Mouse (Mus musculus): Measurements from ENCODE around the gene Asb11. TPM values are rescaled to one million over a fixed set of nuclear protein-coding genes. Genes with fewer than 3 reads are reported as not detected.

The Asb11 gene
- not detected for polyA plus RNA-seq (2017; shearing (Covaris generic))

DNA sequence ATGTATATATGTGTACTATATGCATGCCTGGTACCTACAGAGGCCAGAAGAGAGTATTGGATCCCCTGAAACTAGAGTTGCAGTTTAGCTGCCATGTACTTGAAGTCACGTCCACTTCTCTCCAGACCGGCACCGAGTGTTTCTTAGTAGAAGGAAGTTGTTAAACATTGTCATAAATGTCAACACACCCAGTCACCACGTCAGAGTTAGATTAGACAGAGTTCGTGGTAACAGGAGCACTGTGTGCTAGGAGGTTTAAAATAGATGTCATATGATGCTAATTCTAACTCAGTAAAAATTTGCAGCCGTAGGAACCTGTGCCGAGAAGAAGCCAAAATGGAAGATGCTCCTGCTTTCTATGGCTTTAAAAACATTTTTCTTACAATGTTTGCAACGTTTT, at the start of gene Asb11:
TSS of gene Asb11 (plus strand) at position 286 of the 400 bp plus-strand sequence.
- ATAC-seq, result no peak

DNA sequence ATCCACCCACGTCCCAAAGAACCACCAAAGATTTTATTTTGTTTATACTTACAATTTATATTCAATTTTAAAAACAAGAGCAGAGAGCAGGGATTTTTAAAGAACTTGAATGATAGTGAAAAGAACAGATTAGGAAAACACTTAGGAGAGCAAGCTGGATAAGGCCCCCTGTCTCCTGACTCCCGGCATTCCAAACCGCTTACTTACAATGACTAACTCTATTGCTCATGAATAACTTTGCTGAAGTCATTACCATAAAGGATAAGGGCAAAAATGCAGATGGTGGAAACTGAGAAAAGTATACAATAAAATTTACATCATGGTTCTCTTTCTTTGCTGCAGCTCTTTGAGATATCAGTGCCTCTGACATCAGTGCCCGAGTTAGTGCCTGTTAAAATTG, 42.7 kb upstream of the Asb11 start:
- no peak for ATAC-seq

DNA sequence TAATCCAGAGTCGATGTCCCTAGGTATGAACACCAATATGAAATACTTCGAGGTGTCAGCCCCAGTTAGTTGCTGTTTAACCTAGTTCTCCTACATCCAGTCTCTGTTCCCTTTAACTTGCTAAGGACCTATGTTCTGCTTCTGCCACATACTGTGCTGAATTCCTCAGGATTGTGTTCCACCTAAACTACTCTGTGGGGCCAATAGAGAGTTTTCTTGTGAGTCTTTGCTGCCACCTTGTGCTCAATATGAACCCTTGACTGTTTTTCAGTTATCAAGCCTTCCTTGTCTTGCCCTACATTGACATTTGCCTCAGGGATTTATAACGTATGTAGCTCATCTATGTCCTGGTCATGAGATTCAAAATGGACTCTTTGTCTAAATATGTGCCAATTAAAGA, 38.3 kb upstream of the Asb11 start:
- ATAC-seq, result peak; percentile 77

DNA sequence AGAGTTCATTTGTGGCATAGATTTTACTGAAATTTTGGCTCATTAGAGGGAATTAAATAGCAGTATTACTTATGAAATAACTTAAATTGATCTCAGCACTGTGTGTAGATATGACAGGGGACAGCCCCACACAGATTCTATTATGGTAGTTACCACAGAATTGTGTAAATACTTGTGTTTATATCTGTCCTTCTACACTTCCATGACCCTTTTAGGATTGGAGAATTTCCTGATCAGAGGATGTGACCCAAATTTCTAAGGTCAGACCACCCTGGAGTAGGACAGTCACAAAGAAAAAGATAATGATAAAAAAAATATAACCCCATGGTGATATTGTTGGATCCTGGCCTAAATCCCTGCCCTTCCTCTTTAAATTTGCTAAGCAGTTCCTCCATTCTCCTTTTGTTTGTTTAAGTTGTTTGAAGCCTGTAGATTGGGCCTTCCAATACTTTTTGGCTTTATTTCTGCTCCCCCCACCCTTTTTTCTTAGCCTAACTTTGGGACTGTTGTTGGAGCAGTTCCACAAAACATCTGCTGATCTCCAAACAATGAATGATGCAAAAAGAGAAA, 31.6 kb upstream of the Asb11 start:
- no peak for ATAC-seq

DNA sequence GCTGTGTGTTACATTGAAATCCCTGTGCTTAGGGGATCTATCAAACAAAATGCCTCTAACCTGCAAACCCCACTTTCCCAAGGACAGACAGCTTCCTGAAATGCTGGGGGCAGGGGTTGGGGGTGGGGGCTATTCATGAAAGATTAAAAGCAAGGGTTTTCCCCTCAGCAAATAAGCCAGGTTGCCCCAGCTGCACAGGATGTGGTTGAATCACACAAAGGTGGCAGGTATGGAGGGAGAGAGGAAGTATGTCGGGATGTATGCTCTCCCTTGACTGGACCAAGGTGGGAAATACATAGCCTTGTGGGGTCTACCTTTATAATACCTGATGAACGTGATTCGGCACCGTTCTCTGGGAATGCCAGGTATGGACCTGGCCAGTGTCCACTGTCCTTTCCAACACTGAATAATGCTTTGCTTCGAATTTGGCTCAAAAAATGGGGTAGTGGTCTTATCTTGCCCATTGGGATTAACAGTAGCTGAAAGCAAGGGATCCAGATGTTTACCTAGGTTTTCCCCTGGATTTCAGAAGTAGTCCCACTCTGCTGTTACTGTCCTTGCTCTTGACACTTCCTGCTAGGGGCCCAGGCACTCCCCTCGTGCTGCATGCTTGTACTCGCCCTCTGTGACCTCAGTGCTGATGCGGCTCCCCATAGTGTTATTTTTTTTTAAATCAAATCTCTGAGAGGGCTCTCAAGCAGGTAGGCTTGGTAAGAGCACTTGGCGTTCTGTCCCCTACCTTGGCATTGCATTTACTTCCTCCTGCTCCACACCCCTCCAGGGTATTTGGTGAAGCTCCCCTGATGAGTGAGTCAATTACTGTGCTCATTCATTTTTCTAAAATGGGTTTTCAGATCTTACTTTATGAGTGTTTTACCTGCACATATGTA, 30.4 kb upstream of the Asb11 start:
- peak; percentile 91 for ATAC-seq

DNA sequence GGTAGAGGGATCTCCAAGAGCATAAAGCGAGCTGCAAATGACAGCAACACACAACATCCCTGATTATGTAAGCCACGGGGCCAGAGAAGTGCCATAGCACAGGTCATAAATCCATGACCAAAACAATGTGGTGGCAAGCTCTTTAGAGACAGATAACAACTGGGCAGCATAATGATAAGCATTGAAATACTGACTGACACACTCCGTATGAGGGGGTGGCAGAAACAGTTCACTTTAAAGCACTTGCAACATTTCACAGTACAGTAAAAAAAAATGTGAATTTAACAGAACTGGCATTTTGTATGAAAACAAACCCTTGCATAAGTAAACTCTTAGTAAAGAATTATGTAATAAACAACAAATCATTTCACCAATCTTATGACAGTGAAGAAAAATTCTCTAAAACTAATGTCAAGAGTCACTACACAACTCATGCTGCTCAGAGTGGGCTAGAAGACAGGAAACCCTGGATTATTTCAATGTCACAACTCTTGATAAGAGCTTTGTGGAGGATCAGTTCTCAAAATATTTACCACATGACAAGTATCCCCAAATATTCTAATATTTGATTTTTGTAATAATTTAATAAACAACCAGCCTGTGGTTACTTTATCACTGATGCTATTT, 28.4 kb upstream of the Asb11 start:
- ATAC-seq, result no peak

DNA sequence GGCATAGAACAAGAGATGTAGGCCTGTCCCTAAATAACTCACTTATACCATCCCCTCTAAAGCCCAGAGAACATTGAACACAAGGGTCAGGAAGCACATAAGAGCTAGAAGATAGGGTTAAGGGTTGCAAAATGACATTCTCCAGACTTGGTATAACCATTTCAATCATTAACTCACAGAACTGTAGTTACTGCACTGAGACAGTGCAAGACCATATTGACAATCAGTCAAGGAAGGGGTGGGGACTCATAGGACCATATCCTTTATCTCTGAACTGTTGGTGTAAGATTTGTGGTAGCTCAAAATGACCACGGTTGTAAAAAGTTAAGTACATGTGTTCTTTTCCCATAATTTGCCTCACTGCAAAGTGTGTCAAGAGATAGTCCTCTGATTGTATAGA, 26.2 kb upstream of the Asb11 start:
- no peak for ATAC-seq

DNA sequence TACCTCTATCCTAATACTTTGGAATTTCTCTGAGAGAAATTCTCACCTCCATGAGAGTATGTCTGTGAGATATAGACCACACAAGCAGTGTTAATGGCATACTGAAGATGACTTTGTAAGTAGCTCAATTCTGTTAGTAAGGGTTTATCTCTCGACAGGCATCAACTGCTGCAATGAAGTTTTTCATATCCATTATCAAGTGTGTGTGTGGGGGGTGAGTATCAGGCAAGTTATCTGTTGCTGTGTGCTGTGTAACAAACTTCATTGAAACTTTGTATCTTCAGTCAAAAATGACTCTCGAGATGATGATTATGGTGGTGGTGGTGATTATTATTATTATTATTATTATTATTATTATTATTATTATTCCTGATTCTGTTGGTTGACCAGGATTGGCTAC, 20.0 kb upstream of the Asb11 start:
- ATAC-seq, result no peak

DNA sequence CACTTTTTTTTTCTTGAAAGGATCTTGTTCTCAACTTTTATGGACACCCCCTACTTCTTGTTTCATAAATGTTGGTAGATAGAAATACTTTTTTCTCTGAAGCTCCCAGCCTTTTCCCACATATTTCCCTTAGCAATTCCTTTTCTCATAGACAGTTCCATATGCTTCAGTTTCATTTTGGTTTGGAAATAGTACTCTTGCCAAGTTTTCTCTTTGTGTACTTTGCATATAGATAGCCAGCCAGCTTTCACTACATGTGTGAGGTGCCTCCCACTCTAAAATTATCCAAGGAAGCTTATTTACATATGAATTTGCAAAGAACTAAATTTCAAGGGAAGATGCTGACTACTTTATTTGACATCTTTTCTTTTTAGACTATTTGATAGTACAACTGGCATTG, 18.8 kb upstream of the Asb11 start:
- no peak for ATAC-seq

DNA sequence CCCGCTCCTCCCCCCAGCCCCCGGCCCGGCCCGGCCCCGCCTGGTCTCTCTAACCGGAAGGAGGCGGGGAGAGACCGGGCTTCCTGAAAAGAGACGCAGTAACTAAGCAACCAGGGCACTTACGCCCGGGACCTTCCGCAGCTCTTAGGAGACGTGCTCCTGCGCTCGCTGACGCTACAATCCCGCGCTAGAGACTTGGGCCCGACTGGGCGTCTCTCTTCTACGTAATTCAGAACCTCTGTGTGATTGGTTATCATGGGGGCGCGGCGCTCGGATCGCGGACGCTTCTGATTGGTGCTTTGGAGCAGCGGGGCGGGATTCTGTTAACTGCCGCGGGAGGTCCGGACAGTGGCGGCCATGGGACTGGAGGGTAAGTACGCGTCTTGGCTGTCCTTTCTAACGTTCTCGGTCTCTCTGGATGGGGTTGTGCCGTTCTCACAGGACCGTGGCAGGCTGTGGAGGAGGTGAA, 17.3 kb upstream of the Asb11 start, which contains the start of gene Piga:
TSS of gene Piga (plus strand) at position 317 of the 469 bp plus-strand sequence.
- ATAC-seq, result peak; percentile 97

DNA sequence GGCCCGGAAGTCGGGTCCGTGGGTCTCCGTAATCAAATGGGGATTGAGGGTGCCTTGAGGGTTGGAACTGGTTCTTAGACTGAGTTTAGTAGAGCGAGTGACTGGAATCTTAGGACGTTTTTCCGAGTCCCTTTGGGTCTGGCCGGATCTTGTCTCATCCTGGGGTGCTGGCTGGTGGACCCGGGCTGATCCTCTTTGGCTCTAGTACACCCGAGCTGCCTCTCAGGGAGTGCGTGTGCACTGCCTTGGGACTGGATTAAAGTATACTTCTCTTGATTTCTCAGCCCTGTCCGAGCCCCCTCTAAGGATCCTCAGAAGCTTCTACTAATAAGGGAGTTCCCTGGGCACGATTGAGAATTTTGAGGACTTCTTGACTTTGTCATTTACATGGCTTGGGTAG, 16.8 kb upstream of the Asb11 start:
- ATAC-seq, result no peak

DNA sequence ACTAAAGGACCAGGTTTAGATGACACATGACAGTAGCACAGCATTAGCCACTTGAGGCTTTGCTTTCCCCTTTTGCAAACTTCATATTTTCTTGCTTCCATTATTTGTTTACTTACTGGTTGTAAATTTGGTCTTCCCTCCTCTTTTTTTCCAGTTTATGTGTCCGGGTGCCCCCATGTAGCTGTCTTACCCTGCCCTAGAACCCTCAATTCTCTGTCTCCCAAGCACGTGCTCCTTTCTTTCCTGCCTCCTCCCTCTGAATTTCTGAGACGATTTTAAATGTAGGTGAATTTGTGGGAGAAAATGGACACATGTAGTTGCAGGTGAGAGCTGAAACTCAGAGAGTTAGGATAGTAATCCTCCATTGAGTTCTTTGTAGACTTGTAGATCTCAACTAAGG, 16.3 kb upstream of the Asb11 start:
- no peak for ATAC-seq

DNA sequence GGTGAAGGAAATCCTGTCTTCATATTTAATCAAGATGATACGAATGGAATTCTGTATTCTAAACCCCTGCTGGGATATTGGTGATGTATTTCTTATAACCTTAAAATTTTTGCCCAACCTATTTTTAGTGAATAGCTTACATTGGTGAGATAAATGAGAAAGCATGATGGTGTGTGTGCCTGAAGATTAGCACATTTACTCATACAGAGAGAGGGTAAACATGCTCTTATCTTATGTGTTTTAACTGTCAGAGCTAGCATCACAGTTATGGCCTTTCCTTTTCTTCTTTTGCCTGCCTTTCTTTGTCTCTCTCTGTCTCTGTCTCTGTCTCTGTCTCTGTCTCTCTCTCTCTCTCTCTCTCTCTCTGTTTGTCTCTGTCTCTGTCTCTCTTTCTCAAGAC, 12.0 kb upstream of the Asb11 start:
- no peak for ATAC-seq

DNA sequence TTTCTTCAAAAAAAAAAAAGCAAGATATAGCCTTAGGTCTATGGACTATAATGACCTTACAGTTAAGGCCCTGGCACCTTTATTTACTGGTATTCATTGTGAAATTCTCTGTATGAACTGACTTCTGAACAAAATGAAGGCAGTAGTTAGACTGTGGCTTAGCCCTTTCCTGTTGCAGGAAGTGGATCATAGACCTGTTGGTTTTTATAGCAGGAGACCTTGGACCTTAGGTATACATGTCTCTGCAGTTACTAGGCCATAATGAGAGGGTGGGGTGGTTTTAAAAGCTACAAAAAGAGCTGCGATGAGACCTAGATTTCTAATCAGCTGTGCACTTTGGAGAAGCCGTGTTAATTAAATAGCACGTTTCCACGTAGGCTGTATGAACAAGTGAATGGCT, 9.5 kb upstream of the Asb11 start:
- ATAC-seq, result peak; percentile 20

DNA sequence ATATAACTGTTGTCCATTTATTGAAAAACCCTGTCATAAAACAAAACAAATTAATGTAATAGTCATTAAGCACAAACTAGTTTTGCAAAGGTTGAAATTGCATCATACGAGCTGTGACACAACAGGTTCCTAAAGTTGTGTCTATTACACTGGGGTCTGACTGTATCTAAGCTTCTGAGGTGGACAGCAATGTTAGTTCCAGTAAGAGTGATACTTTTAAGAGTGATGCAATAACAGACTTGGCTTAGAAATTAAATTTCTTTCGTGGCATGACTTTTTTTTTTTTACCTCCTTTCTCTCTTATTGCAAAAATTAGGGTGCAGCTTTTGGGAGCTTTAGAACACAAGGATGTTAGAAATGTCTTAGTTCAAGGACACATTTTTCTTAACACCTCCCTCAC, 8.6 kb upstream of the Asb11 start:
- ATAC-seq, result no peak

DNA sequence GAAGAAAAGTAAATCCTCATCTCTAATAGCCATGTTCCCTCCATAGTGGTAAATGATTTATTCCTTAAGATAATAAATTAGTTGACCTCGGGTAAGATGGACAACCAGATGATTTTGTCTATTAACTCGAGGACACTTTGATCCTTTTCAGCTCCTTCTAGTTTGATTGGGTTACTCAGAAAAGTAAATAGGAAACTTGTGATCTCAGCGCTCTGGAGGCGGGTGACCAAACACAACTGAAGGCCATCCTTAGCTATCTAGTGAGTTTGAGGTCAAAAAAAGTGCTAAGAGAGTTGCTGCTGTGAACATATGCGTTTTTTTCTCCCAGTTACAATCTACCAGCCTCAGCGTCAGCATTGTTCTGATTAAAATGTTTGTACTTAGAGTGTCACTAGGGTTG, 6.2 kb upstream of the Asb11 start:
- ATAC-seq, result no peak

DNA sequence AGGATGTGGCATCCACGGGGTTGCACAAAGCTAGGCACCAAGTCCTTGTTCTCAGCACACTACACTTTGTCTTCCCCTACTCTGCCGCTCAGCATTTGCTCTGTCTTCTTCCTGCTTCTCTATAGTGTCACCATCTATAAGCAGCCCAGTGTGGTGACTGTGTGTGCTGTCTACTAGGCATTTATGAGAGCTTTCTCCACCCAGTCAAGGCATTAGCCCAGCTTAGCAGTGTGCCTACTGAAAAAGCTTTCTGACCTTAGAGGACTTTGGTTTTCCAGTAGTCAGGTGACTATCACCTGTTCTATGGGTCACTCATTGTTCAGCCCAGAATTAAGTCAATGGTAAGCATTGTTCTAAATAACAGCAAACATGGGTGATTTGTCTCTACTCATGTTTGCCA, 5.7 kb upstream of the Asb11 start:
- ATAC-seq, result no peak

DNA sequence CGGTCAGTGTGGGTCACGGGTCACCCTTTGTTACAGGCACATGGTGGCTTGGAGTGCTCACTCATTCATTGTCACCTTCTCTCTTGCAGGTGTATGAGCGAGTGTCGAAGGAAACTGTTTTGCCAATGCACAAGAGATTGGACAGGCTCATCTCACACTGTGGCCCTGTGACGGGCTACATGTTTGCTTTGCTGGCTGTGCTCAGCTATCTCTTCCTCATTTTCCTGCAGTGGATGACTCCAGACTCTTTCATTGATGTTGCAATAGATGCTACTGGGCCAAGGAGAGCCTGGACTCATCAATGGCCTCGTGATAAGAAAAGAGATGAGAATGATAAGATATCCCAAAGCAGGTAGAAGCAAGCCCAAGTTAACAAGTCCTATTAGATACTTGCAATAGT, 5.3 kb upstream of the Asb11 start:
- ATAC-seq, result no peak

DNA sequence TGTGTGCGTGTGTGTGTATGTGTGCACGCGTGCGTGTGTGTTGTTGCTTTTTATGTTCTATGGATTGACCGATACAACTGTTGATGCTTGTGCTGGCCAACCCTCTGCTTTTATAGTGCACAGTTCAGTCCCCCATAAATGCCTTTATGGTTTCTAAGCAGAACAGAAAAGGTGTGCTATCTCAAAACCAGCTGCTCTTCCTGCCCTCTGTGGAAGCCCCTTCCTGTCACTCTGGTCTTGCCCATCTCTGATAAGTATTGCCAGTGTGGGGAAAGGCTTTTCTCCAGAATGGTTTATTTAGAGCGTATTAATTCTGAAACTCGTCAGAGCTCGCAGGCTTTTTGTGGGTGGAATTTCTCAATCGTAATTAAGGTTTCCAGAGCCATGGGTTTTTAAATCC, 4.1 kb upstream of the Asb11 start:
- ATAC-seq, result no peak

DNA sequence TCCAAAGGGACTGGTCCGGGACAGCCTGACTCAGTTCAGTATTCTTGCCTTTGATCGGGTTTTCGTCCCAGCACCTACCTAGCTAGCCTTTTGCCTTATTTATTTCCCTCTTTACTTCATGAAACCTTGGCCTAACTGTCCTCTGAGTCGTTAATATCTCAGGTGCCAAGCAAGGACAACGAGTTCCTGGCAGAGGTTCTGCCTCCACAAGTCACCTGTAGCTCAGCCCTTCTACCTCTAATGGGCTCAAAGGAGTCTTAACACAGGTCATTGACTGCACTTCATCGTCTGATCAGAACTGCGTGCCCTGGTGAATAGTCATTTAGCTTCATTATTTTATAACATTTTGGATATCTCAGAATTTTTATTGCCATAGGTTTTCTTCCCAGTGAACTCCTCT, 2.7 kb downstream of the Asb11 start:
- ATAC-seq, result no peak

DNA sequence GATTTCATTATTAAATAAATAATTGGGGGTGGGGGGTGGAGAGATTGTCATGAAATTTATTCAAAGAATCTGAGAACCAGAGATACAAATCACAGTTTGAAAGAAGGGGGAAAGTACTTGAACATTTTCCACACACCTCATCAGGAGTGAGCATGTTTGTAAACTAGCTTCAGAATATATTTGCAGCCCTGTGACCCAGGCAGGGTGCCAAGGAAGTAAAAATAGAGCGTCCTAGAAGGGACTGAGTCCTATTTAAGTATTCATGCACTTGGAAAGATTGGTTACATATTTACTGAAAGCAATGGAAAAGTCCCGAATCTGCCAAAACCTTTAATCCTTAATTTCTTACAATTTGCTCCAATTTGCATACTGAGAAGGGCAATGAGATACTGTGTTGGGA, 3.3 kb downstream of the Asb11 start:
- ATAC-seq, result no peak

DNA sequence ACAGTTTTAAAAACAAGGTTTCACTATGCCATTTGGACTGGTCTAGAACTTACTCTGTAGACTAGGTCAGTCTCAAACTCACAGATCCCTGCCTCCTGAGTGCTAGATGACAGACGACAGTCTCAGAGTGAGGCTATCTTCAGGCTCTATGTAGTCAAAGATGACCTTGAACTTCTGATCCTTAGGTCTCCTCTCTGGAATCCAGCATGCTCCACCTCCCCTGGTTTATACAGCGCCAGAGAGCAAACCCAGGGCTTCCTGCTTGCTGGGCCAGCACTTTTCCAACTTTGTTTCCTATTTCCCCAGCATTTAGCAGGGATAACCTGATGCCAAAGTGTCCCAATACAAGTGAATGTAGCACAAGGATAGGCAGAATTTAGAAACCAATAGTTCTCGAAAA, 3.9 kb downstream of the Asb11 start:
- ATAC-seq, result no peak

DNA sequence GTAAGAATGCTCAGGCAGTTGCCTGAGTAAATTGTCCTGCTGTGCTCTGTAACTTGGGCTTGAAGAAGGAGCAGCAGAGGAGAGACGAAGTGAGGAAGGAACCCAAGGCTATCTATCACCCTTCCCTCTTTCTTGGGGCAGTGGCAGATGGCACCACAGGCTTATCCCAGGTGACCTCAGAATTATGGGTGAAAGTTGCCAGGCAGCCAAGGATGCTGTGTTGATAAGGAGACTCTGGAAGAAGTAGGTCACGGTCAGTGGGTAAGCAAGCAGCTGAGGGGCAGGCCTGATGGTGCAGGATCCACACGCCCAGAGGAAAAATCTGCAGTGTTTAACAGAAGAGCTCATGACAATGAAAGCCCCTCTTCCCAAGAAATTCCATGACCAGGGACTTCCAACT, 4.5 kb downstream of the Asb11 start:
- ATAC-seq, result no peak

DNA sequence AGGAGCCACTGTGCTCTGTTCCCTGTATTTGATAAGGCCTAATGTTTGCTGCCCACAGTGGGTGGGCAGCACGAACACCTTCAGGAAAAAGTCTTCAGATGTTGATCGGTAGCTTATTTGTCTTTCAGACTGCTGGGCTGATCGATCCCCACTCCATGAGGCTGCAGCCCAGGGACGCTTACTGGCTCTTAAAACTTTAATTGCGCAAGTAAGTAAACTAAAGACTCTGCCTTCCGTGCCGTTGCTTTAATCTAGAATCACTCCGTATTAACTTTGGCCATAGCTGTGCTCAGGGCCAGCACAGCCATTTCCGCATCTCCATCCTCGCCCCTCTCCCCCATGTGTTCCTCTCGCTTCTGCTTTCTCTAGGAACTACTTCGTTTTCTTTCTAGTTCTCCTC, 8.8 kb downstream of the Asb11 start:
- no peak for ATAC-seq

Data from CD4-positive, CD25-positive, alpha-beta regulatory T cell, adult 4 months (primary cell).